Mouse (Mus musculus) hindbrain, embryonic 10.5 days (tissue): ENCODE measurements at regions not wholly inside any gene's neighbourhood (a gene's known extent, or its start where the extent isn't known, plus 50 kb on each side); places are given as distances from the start of the nearest gene placed in this dataset.

ENCODE experiments used
- DNase-seq: peaks from one replicate; pipeline ENCODE4 v3.0.0-alpha.2; 2017; ENCODE audit warnings: low spot score
- H3K27ac ChIP-seq: fragments of 300-500 bp; sonication (generic); 2 replicates; pipeline ENCODE4 v1.5.1; 2016; ENCODE audit warnings: mild to moderate bottlenecking, moderate library complexity
- H3K27me3 ChIP-seq: fragments of 300-500 bp; sonication (generic); 2 replicates; pipeline ENCODE4 v1.6.1; 2016; ENCODE audit warnings: mild to moderate bottlenecking; ENCODE audit not compliant: poor library complexity, insufficient read depth, severe bottlenecking
- H3K36me3 ChIP-seq: fragments of 300-500 bp; sonication (generic); 2 replicates; pipeline ENCODE4 v1.6.1; 2016; ENCODE audit warnings: mild to moderate bottlenecking, moderate library complexity
- H3K4me1 ChIP-seq: fragments of 300-500 bp; sonication (generic); replicated peaks from 2 replicates; pipeline ENCODE4 v1.6.1; 2016; ENCODE audit warnings: mild to moderate bottlenecking
- H3K4me3 ChIP-seq: fragments of 300-500 bp; sonication (generic); 2 replicates; pipeline ENCODE4 v1.5.1; 2016; ENCODE audit warnings: mild to moderate bottlenecking, moderate library complexity
- H3K9me3 ChIP-seq: fragments of 300-500 bp; sonication (generic); 2 replicates; pipeline ENCODE4 v1.6.1; 2016; ENCODE audit warnings: mild to moderate bottlenecking, moderate library complexity
- WGBS: fragments of 180-500 bp; shearing (Covaris S2); methylation state at CpG from one replicate; pipeline ENCODE4 v1.1.7; 2016; 5-methylcytosine and 5-hydroxymethylcytosine counted together

DNA sequence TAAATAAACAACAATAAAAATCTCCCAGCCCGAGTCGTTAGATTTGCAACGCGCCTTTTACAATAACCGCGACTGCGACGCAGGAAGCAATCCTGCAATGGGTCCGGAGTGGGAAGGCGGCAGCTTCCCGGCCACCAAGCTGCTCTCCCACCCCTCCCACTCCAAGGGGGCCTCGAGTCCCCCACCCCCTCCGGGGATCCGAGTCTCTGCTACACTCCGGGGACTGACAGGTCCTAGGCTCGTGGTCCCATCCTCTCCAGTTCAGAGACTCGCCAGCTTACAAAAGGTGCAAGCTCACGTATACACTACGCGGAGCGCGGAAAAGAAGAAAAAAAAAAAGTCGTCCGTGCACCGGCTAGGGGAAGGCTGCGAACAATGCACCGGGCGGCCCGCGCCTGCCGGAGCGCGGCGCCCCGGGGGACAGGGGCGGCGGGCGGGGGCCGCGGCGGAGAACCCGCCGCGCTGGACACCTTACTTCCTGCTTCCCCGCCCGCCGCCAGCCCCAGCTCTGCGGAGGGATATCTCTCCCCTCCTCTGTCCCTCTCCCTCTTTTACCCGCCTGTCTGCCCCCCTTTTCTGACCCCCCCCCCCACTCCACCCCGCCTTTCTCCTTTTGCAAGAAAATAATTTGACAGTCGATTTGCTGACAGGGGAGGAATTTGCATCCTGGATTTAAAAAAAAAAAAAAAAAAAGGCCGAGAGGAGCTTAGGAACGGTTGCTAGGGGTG lies 130.0 kb upstream of the Ubr2 start:
- Histone ChIP-seq H3K27me3 (peaks cover 9% of the 10 kb centered on the region; the same call in 1 of the 2 replicates), H3K9me3 (no peaks in the 10 kb centered on the region), H3K36me3 (peaks cover 8% of the 10 kb centered on the region; the same call in 1 of the 2 replicates), H3K4me1 (peaks cover 44% of the 10 kb centered on the region), H3K27ac (peak overlapping the region; percentile 99), H3K4me3 (peak overlapping the region; percentile 67)
- under 1% methylated on average over 52 of the region's 53 CpGs for WGBS
- DNase-seq: peak; percentile 76

DNA sequence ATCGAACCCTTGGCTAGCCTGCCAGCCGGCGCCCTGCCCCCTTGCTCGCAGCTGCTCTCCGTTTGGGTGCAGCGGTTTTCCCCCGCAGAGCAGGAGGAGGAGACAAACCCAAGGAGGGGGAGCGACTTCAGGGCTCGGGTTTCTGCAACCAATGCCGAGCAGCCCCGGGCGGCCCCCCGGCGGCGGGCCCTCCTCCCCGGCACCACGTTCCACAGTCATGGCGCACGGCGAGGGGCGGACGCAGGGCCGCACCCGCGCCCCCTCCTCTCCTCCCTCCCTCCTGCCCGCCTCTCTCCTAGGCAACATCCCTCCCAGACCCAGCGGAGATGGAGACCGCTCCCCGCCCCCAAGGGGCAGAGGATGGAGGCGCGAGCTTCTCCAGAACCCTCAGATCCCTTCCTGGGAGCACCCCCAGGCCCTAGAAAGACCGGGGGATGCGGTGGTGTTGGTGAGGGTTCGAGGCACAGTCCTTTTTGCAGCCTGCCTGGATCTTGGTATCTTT lies 129.4 kb upstream of the Ubr2 start:
- Histone ChIP-seq H3K4me1 (peaks cover 44% of the 10 kb centered on the region), H3K4me3 (peak overlapping the region; percentile 67), H3K36me3 (peaks cover 3% of the 10 kb centered on the region; the same call in 1 of the 2 replicates), H3K27me3 (peaks cover 9% of the 10 kb centered on the region; the same call in 1 of the 2 replicates), H3K9me3 (no peaks in the 10 kb centered on the region), H3K27ac (peak overlapping the region; percentile 99)
- DNase-seq: peak; percentile 95
- WGBS: 1% methylated on average over 29 of the region's 34 CpGs

DNA sequence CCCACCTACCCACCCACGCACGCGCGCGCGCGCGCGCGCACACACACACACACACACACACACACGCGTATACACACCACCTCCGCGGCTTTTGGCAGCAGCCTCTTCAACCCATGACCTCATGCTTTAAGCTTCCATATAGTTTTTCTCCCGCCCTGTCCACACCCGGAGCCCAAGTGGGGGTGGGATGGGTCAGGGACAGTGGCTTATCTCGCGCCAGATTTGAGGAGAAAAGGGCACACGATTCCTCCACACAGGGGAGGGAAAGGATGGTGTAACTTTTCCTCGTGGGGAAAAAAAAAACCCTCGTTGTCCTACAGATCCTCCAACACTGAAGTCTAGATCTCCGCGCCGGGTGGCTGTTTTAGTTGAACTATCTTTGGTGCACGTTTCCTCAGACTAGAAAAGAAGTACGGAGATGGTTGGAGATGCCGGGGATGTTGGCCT lies 128.8 kb upstream of the Ubr2 start:
- Histone ChIP-seq H3K27ac (peak overlapping the region; percentile 99), H3K4me1 (peaks cover 43% of the 10 kb centered on the region), H3K36me3 (no peaks in the 10 kb centered on the region), H3K27me3 (peaks cover 9% of the 10 kb centered on the region; the same call in 1 of the 2 replicates), H3K4me3 (peak overlapping the region; percentile 67), H3K9me3 (no peaks in the 10 kb centered on the region)
- peak; percentile 47 for DNase-seq
- under 1% methylated on average over 27 of the region's 27 CpGs for WGBS

DNA sequence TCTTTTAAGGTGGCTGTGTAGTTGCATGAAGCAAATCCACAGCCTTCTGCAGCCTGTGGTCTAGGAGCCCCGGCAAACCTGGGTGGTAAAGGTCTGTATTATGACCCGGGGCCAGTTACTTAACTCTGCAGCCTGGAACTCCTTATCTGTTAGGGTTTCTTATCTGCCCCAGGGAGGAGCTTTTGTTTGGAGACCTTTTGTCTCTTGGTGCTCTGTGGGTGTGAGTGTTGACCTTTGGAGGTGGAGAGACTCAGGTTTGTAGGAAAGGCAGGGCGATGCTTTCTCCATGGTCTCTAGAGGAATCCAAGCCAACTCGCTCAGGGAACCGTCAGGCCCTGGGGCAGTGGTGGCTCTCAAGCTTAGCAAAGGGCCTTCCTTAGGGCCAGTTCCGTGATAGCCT lies 127.8 kb upstream of the Ubr2 start:
- 0 out of 2 replicates have a peak overlapping the region, but pooled peaks have one; percentile 67 for H3K4me3 ChIP-seq
- peaks cover 38% of the 10 kb centered on the region for H3K4me1 ChIP-seq
- H3K36me3 ChIP-seq: no peaks in the 10 kb centered on the region
- peak overlapping the region; percentile 99; the same call in 1 of the 2 replicates for H3K27ac ChIP-seq
- whole genome bisulfite sequencing: 24% methylated on average over 6 of the region's 6 CpGs
- peaks cover 9% of the 10 kb centered on the region; the same call in 1 of the 2 replicates for H3K27me3 ChIP-seq
- no peaks in the 10 kb centered on the region for H3K9me3 ChIP-seq
- DNase-seq: no peak

DNA sequence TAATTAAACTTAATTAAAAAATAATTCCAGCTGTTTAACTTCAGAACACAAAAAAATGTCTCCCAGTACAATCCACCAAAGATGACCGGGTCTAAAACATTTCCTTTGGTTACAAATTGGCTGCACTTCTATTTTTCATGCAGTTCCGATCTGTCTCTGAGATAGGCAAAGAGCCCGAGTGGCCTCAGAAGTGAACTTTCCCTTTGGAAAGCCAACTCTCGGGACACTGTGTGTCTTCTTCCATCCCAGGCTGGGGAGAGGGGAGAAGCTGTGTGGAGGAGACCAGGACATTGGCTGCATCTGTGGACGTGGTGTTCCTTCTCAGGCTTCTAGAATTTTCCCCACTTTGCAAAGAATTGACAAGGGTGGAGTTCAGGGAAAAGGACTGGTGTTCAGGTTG lies 125.0 kb upstream of the Ubr2 start:
- peaks cover 23% of the 10 kb centered on the region for H3K4me1 ChIP-seq
- H3K27ac ChIP-seq: no peak overlapping the region
- no peaks in the 10 kb centered on the region for H3K9me3 ChIP-seq
- H3K4me3 ChIP-seq: no peak overlapping the region
- 83% methylated on average over 5 of the region's 5 CpGs for WGBS
- no peak for DNase-seq
- H3K27me3 ChIP-seq: peaks cover 9% of the 10 kb centered on the region; the same call in 1 of the 2 replicates
- H3K36me3 ChIP-seq: no peaks in the 10 kb centered on the region

DNA sequence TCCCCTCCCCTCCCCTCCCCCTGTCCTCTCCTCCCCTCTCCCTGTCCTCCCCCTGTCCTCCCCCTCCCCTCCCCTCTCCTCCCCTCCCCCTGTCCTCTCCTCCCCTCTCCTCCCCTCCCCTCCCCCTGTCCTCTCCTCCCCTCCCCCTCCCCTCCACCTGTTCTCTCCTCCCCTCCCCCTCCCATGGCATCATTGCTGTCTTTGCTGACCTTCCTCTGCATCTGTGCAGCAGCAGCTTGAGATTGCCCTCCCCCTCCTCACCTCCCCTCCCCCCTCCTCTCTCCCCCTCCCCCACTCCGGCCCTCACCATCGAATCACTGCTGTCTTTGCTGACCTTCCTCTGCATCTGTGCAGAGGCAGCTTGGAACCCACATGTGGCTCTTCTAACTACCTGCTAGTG lies 123.4 kb upstream of the Ubr2 start:
- DNase-seq: no peak
- no peak overlapping the region for H3K27ac ChIP-seq
- no peaks in the 10 kb centered on the region for H3K9me3 ChIP-seq
- 46% methylated on average over 2 of the region's 2 CpGs for WGBS
- H3K27me3 ChIP-seq: peaks cover 9% of the 10 kb centered on the region; the same call in 1 of the 2 replicates
- peaks cover 14% of the 10 kb centered on the region for H3K4me1 ChIP-seq
- no peaks in the 10 kb centered on the region for H3K36me3 ChIP-seq
- H3K4me3 ChIP-seq: no peak overlapping the region

DNA sequence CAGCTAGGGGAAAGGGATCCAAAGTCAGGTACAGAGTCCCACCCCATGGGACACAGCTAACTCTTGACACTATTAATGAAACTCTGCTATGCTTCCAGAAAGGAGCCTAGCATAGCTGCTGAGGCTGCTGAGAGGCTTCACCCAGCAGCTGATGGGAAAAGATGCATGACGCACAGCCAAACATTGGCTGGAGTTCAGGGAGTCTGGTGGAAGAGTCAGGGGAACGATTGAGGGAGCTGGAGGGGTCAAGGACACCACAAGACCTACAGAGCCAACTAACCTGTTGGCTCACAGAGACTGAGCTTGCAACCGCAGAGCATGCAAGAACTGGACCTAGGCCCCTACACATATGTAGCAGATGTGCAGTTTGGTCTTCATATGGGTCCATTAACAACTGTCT lies 117.2 kb upstream of the Ubr2 start:
- no peaks in the 10 kb centered on the region for H3K9me3 ChIP-seq
- no peaks in the 10 kb centered on the region for H3K27me3 ChIP-seq
- DNase-seq: no peak
- H3K27ac ChIP-seq: no peak overlapping the region
- no peaks in the 10 kb centered on the region for H3K4me1 ChIP-seq
- no peaks in the 10 kb centered on the region for H3K36me3 ChIP-seq
- 94% methylated on average over 3 of the region's 3 CpGs for WGBS
- no peak overlapping the region for H3K4me3 ChIP-seq

DNA sequence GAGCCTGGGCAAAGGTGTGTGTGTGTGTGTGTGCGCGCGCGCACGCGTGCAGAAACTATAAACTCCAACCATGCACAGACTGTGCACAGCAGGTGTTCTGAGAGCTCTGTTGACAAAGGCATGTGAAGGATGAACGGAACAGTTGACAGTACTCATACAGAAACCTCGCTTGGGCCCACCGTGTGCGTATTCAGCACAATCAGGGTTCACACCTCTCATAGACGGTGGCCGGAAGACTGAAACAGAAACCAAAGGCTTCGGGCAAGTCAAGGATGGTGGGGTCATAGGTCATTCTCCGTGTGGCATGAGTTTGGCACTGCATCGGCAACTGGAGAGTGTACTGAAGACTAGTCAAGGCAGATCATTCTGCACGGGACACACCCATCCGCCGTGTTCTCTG lies 113.2 kb upstream of the Ubr2 start:
- no peaks in the 10 kb centered on the region for H3K27me3 ChIP-seq
- no peak overlapping the region for H3K4me3 ChIP-seq
- 91% methylated on average over 18 of the region's 18 CpGs for WGBS
- no peaks in the 10 kb centered on the region for H3K4me1 ChIP-seq
- DNase-seq: no peak
- H3K9me3 ChIP-seq: no peaks in the 10 kb centered on the region
- no peak overlapping the region for H3K27ac ChIP-seq
- H3K36me3 ChIP-seq: no peaks in the 10 kb centered on the region

DNA sequence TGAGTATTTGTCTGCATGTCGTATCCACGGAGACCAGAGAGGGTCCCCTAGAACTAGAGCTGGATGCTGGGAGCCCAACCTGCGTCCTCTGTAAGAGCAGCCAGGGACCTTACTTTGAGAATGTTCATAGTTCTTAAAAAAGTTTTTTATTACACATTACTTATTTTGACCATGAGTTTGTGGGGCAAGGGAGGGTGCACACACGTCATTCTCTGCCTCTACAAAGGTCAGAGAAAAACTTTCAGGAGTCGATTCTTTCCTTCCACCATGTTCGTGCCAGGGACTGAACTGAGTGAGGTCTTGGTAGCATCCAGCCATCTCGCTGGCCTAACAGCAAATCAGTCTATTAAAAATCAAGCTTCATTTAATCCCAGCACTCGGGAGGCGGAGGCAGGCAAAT lies 111.9 kb upstream of the Ubr2 start:
- Histone ChIP-seq H3K27ac (no peak overlapping the region), H3K4me3 (no peak overlapping the region), H3K9me3 (no peaks in the 10 kb centered on the region), H3K36me3 (no peaks in the 10 kb centered on the region), H3K27me3 (no peaks in the 10 kb centered on the region), H3K4me1 (no peaks in the 10 kb centered on the region)
- 82% methylated on average over 9 of the region's 9 CpGs for WGBS
- DNase-seq: no peak

DNA sequence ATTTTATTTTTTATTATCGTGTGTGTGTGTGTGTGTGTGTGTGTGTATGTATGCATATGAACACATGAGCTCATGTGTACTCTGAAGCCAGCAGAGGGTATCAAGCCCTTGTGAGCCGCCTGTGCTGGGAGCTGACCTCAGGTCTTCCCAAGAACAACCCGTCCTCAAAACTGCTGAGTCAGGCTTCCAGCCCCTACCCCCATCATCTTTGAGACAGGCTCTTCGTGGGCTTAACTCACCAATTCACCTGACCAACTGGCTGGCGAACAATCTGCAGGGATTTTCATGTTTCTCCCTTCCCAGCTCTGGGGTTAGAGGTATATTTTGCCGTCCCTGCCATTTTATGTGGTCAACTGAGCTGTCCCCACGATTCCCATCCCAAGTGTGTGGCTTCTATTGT lies 107.7 kb upstream of the Ubr2 start:
- Histone ChIP-seq H3K27me3 (no peaks in the 10 kb centered on the region), H3K9me3 (no peaks in the 10 kb centered on the region), H3K4me3 (no peak overlapping the region), H3K36me3 (no peaks in the 10 kb centered on the region), H3K4me1 (no peaks in the 10 kb centered on the region), H3K27ac (no peak overlapping the region)
- WGBS: 82% methylated on average over 7 of the region's 7 CpGs
- no peak for DNase-seq

DNA sequence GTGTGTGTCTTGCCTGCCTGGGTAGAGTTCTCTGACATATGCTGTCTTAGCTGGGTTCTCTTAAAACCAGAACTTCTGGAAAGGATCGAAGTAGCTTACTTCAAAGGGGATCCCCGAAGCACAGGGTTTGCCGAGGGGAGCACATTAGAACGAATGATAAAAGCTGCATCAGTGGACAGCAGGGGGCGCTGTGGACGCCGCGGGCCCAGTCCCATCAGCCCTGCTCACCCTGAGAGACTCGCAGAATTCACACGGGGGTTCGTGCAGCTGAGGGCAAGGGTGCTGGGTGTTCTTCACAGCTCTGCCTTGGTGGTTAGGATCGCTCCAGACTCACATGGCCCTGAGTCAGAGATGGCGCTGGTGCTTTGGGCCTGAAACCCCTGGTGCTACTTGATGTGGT lies 105.4 kb upstream of the Ubr2 start:
- no peaks in the 10 kb centered on the region for H3K36me3 ChIP-seq
- no peak overlapping the region for H3K4me3 ChIP-seq
- DNase-seq: peak; percentile 38
- H3K27ac ChIP-seq: no peak overlapping the region
- 48% methylated on average over 13 of the region's 13 CpGs for WGBS
- H3K4me1 ChIP-seq: no peaks in the 10 kb centered on the region
- H3K9me3 ChIP-seq: no peaks in the 10 kb centered on the region
- H3K27me3 ChIP-seq: no peaks in the 10 kb centered on the region

DNA sequence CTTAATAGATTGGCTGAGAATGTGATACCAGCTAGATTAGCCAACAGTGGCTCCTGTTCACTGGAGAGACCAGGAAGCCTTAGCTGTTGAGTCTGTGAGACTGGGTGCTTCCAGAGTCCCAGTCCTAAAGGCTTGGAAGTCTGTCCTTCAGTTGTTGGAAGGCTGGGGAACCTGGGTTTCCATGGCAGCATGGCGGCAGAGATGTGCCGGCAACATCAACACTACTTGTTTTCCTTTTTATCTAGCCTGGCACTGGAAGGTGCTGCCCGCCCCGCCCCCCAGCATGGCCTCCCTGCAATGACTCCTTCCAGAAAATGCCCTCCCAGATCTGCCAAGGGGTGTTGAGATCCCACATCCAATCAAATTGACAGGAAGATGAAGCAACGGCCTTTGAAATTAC lies 104.8 kb upstream of the Ubr2 start:
- DNase-seq: no peak
- H3K4me3 ChIP-seq: no peak overlapping the region
- no peaks in the 10 kb centered on the region for H3K27me3 ChIP-seq
- no peaks in the 10 kb centered on the region for H3K4me1 ChIP-seq
- no peak overlapping the region for H3K27ac ChIP-seq
- H3K9me3 ChIP-seq: no peaks in the 10 kb centered on the region
- WGBS: 76% methylated on average over 5 of the region's 5 CpGs
- H3K36me3 ChIP-seq: no peaks in the 10 kb centered on the region

DNA sequence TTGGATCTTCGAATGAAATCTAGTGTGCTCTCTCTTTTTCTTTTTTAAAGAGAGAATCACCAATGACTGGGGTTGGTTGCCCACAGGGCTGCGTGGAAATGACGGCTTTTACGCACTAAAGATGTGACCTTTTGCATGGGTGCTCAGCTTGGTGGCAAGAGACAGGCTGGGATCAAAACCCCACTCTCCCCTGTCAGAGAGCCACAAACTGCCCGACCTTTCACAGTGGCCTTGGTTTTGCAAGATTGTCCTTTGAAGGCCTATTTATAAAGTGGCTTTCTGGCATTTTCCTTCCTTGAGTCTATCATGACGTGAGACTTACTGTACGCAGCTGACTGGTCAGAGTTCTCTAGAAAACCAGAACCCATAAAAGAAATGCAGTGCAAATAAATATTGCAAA lies 104.4 kb upstream of the Ubr2 start:
- Histone ChIP-seq H3K9me3 (no peaks in the 10 kb centered on the region), H3K4me1 (no peaks in the 10 kb centered on the region), H3K27me3 (no peaks in the 10 kb centered on the region), H3K36me3 (no peaks in the 10 kb centered on the region), H3K4me3 (no peak overlapping the region), H3K27ac (no peak overlapping the region)
- WGBS: 92% methylated on average over 7 of the region's 7 CpGs
- no peak for DNase-seq
